Mouse (Mus musculus): ENCODE results near the gene Bmt2.

Gene Bmt2

DNA sequence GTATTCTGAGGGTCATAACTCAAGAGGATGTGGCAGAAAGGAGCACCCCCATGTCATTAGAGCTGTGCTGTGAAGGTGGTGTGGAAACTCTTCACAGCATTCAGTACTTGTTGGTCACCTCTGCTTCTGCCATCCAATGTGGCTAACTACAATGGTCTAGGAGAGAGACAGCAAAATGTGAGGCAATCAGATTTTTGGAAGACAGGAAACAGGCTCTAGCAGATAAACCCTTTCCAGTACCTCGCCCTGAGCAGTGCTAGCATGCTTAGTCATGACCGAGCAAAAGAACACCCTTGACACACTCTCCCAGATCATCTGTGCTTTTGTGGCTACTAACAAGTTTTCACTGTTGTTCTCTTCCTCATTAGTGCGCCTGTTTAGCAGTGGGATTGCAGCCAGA lies 60.7 kb downstream of the Bmt2 start:
- DNase-seq (ENCODE audit: low read depth, low spot score) = no peak

- no peak for DNase-seq (ENCODE audit: low read depth, low spot score)
Observed at GRCm38 (mm10) chr6:13614568-13614967, 63.2 kb downstream of the Bmt2 start.

GRCm38 (mm10) chr6:13613671-13614070 lies 64.1 kb downstream of the Bmt2 start:
- DNase-seq (ENCODE audit: low read depth, low spot score) = peak; percentile 56

- no peak for DNase-seq (ENCODE audit: low read depth, low spot score)
Observed at GRCm38 (mm10) chr6:13610869-13611268, 66.9 kb downstream of the Bmt2 start.

GRCm38 (mm10) chr6:13609353-13610140 lies 68.2 kb downstream of the Bmt2 start:
- DNase-seq (ENCODE audit: low read depth, low spot score) = no peak

- peak; percentile 93 for DNase-seq (ENCODE audit: low read depth, low spot score)
Observed at GRCm38 (mm10) chr6:13607621-13608493, 69.9 kb downstream of the Bmt2 start, which contains the start of gene Tmem168. Gene Tmem168, minus strand, starts transcription at chr6:13608100.

DNA sequence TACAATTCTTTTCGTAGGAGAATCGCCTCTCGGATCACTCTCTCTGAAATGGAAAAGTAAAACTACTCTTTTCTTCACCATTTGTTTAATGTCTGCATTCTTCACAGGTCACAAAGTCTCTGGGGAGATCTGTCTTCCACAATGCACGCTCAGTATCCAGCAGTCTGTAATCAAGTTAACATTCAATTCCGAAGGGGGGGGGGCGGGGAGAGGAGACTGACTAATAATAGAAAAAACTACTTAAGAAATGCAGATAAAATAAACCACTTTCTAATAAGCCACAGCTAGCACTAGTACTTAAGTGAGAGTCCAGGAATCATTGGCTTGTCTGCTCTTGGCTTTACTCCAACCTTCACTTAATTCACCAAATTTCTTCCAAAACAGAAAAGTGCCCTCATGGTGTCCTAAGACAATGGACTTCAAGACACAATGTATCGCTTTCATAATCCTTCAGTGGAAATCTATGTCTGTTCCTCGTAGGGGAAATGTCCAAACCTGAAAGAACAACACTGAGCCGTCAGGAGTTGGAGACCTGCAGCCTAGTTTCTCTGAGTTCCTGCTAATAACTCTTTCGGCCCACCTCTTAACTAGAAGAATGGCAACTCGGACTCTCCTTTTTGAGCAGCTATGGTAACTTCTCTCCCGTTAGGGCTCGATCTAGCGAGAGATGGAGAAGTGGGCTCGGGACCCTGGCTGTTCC lies 70.7 kb downstream of the Bmt2 start:
- peak; percentile 10 for DNase-seq (ENCODE audit: low read depth, low spot score)

DNA sequence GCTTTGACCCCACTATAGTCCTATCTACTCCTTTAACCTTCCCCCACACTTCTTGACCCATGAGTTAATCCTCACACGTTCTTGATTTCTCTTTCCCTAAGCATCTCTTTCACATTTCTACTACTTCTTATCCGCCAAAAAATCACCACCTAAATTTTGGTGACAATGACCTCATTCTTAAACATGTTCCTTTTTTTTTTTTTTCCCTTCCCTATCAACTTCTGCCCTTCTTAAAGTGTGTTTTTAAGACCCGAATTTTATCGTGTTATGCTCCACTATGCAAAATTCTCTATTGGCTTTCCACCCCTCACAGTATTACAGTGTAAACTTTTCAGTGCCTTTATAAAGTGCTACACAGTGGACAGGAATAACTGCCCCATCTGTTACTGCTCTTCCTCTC lies 71.4 kb downstream of the Bmt2 start:
- no peak for DNase-seq (ENCODE audit: low read depth, low spot score)

GRCm38 (mm10) chr6:13603134-13603533 lies 74.6 kb downstream of the Bmt2 start:
- DNase-seq (ENCODE audit: low read depth, low spot score) = no peak

- no peak for DNase-seq (ENCODE audit: low read depth, low spot score)
Observed at GRCm38 (mm10) chr6:13601587-13601986, 76.2 kb downstream of the Bmt2 start.

DNA sequence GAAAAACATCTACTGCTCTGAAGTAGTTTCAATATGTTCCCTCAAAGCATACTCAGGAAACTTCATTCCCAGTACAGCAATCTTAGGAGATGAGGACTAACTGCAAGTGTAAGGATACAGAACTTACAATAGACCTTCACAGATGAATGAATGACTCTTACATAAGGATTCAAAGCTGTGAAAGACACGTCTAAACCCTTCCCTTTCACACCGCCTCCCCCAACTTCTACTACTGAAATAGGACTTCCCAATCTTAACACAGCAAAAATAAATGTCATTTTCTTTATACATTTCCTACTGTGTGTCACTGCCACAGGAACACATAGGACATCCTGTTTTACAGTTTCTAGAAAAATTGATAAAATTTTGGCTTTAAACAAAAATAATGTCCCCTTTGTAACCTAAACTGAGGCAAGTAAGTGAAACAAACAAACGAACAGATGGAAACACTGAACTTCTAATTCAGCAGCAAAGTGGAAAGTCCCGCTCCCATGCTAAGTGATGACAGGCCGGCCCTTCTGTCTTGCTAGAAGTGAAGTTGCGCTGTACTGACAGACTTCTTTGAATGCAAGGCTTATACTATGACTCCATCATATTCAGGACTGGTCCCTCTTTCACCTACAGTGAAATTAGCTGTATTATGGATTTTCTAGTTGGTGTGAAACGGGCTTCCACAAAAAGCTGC lies 79.4 kb downstream of the Bmt2 start:
- DNase-seq (ENCODE audit: low read depth, low spot score) = no peak

GRCm38 (mm10) chr6:13592729-13593345 lies 84.9 kb downstream of the Bmt2 start:
- DNase-seq (ENCODE audit: low read depth, low spot score) = no peak

DNA sequence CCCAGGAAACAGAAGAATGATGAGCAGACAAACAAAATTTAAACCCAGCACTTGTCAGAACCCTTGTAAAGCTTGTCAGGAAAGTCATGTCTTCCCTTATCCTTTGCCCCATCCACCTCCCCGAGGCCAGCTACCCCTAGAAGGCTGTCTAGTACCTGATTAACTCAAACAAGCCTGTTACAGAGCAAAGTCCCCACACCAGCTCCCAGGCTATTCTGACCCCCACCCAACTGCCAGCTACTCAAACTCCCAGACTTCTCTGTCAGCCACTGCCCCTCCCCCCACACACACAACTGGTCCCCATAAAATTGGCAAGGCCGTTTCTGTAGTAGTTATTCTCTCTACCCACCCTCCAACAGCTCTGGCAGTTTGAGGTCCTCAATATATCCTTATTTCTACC lies 91.2 kb downstream of the Bmt2 start:
- no peak for DNase-seq (ENCODE audit: low read depth, low spot score)

DNA sequence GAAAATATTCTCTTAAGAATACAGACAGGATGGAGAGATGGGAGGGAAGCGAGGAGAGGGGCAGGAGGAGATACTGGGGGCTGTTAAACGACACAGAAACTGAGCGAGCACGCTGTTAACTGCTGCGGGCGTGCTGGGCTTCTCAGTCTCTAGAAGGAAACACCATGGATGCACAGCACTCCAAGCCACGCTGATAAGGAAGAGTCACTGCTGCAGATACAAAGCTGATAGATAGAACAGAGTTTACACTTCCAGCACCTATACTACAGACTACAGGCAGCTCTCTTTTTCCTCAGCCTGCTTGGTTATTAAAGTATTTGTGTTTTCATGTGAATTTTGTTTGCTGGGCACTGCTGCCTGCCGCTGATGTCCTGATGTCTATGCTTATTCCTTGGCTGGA lies 91.6 kb downstream of the Bmt2 start:
- DNase-seq (ENCODE audit: low read depth, low spot score) = no peak

DNA sequence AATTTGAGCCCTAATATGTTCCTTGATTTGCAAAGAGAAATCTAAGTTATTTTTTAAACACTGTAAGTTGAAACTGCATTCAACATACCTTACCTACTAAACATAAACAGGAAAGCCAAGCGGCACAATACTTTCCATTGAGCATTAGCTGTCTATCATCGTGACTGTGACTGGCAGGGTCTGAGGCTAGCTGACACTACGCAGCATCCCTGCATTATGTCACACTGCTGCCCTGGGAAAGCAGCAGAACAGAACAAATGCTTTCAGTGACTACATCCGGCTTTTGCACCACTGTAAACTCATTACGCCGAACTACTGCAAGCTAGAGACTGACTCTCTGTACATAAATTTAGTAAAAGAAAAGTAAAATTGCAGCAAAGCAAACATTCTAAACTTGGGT lies 93.0 kb downstream of the Bmt2 start:
- DNase-seq (ENCODE audit: low read depth, low spot score) = no peak

DNA sequence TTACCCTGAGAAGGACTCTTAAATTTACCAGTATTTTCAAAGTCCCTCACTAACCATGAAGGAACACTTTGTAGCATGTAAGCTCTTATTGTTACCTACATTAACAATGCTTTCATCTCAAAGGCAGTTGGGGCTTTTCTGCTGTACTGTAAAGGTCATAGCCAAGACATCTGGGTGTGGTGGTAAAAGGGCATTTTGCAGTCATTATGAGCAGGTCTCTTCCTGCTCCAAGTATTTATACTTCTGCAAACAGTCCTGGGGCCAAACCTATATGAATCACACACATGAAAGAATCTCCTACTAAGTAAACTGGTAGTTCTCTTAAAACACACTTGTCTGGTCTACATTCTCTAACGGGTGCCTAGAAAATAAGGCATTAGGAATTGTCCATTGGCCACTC lies 95.7 kb downstream of the Bmt2 start:
- DNase-seq (ENCODE audit: low read depth, low spot score) = no peak
